Mouse (Mus musculus): ENCODE results near the gene Tm2d3. TPM values are rescaled to one million over a fixed set of nuclear protein-coding genes. Genes with fewer than 3 reads are reported as not detected.

Gene Tm2d3
- total and polyA plus RNA-seq, 3 experiments = 118 to 229 (median 150) TPM

GRCm38 (mm10) chr7:65747990-65748955 is 57.3 kb downstream of the Tm2d3 start:
- H3K36me3 ChIP-seq (replicated peaks in 1 of 2; ENCODE audit: control insufficient read depth in 1 of 2, insufficient read depth in 1 of 2, low read length in 1 of 2) = no peaks in the 10 kb centered on the region
- dilution Hi-C loops (cut with MboI; ENCODE audit: extremely low pct_ligation_motif_present, extremely low pct_unique_long_range_greater_than_20kb, low sequenced_read_pairs) (no loop called here), in situ Hi-C loops (cut with MboI; ENCODE audit: low pct_ligation_motif_present, low pct_unique_long_range_greater_than_20kb, low sequenced_read_pairs) (no loop called here)
- no peak overlapping the region for H3K4me2 ChIP-seq (ENCODE audit: insufficient read depth, low read depth, poor library complexity, severe bottlenecking)
- peaks cover 3% of the 10 kb centered on the region for H3K9me3 ChIP-seq (replicated peaks; ENCODE audit: low read length)
- H3K27ac ChIP-seq (ENCODE audit: insufficient read depth, low read depth) = no peak overlapping the region
- TF ChIP-seq USF2 (conservative IDR thresholded peaks at IDR 0.05; ENCODE audit: low read depth, low read length) (no peak), RCOR1 (conservative IDR thresholded peaks at IDR 0.05; ENCODE audit: low read depth, low read length) (no peak), ZKSCAN1 (IDR thresholded peaks at IDR 0.05; ENCODE audit: borderline replicate concordance, low read depth, low read length) (no peak), POLR2A (IDR thresholded peaks at IDR 0.05; ENCODE audit: low read depth, low read length) (no peak), SIN3A (IDR thresholded peaks at IDR 0.05; ENCODE audit: low read length) (no peak), MXI1 (IDR thresholded peaks at IDR 0.05; ENCODE audit: low read depth, low read length) (no peak), ZC3H11A (IDR thresholded peaks at IDR 0.05; ENCODE audit: low read depth, low read length) (no peak), JUND (conservative IDR thresholded peaks at IDR 0.05; ENCODE audit: low read depth, low read length) (no peak), RAD21 (IDR thresholded peaks at IDR 0.05; ENCODE audit: low read depth, low read length) (no peak), ELF1 (IDR thresholded peaks at IDR 0.05; ENCODE audit: low read depth, low read length) (no peak)
- no peak overlapping the region for H3K4me3 ChIP-seq (replicated peaks in 1 of 3; ENCODE audit: low read depth in 2 of 3, low read length in 2 of 3, poor library complexity in 1 of 3)
- DNase-seq (ENCODE audit: extremely low read depth) = no peak
- H3K4me1 ChIP-seq (ENCODE audit: control insufficient read depth in 1 of 2, insufficient read depth in 2 of 2) = no peaks in the 10 kb centered on the region
- H3K9ac ChIP-seq (ENCODE audit: insufficient read depth, low read depth) = no peak overlapping the region
- H3K27me3 ChIP-seq (replicated peaks) = peaks cover 57% of the 10 kb centered on the region
- no peaks in the 10 kb centered on the region for H3K79me2 ChIP-seq (replicated peaks; ENCODE audit: control insufficient read depth, extremely low read depth, insufficient read depth, poor library complexity, severe bottlenecking)

Other genes starting within 250 kb of the Tm2d3 start
- gene Tjp1, start 163.4 kb upstream of the Tm2d3 start, total RNA-seq (2012; rRNA removed) = not detected in 2 replicates
- gene Tjp1, start 163.4 kb upstream of the Tm2d3 start, total RNA-seq (2014; rRNA removed) = not detected in 2 replicates
- not detected in 2 replicates for gene Tjp1, start 163.4 kb upstream of the Tm2d3 start, polyA plus RNA-seq (2012; ENCODE audit: insufficient read length, low read depth)
- gene Tarsl2, start 46.3 kb upstream of the Tm2d3 start, total RNA-seq (2012; rRNA removed) = 4.2 TPM in 2 replicates
- 3.7 and 4.0 TPM in 2 replicates for gene Tarsl2, start 46.3 kb upstream of the Tm2d3 start, total RNA-seq (2014; rRNA removed)
- 3.3 and 3.7 TPM in 2 replicates for gene Tarsl2, start 46.3 kb upstream of the Tm2d3 start, polyA plus RNA-seq (2012; ENCODE audit: insufficient read length, low read depth)
- gene Pcsk6, start 170.6 kb downstream of the Tm2d3 start, total RNA-seq (2012; rRNA removed) = not detected in 2 replicates
- not detected in 2 replicates for gene Pcsk6, start 170.6 kb downstream of the Tm2d3 start, total RNA-seq (2014; rRNA removed)
- not detected in 2 replicates for gene Pcsk6, start 170.6 kb downstream of the Tm2d3 start, polyA plus RNA-seq (2012; ENCODE audit: insufficient read length, low read depth)

Data from CH12.LX (cell line).